Mouse (Mus musculus) thymus, adult 2 months (tissue): ENCODE measurements around the gene Gng13.

Experiments used
- CTCF ChIP-seq: fragments of 200-500 bp; IDR thresholded peaks from 2 replicates; pipeline ENCODE4 v1.5.1; 2012; ENCODE audit warnings: mild to moderate bottlenecking, control low read depth, low read length, moderate library complexity, borderline replicate concordance; ENCODE audit not compliant: control insufficient read depth, poor library complexity, insufficient read depth; ENCODE audit errors: extremely low read depth
- POLR2A ChIP-seq: fragments of 200-500 bp; IDR thresholded peaks from 2 replicates; pipeline ENCODE4 v1.6.1; 2012; ENCODE audit warnings: mild to moderate bottlenecking, low read length, control low read depth, moderate library complexity; ENCODE audit not compliant: control insufficient read depth, poor library complexity, insufficient read depth; ENCODE audit errors: extremely low read depth

DNA sequence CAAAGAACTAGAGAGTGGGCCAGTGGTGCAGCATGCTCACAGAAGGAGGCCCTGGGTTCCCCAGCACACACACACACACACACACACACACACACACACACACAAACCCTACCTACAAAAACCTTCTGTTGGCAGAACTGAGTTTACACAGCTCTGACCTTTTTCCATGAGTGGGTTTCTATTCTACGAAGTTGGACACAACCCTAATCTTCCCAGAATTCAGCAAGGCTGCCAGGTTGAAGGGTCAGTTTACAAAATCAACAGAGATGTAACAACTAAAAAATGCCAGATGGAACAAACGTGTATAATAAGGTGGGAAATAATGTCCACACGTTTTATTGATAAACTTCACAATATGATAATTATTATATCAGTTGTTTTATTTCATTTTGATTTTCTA is 40.7 kb downstream of the Gng13 start:
- no peak for TF ChIP-seq CTCF
- no peak for TF ChIP-seq POLR2A
